Mouse (Mus musculus): Measurements from ENCODE around the gene Spag7. TPM values are rescaled to one million over a fixed set of nuclear protein-coding genes. Genes with fewer than 3 reads are reported as not detected.

Gene Spag7
- polyA plus RNA-seq, 1 experiment from 2014 or later, result 167 TPM

DNA sequence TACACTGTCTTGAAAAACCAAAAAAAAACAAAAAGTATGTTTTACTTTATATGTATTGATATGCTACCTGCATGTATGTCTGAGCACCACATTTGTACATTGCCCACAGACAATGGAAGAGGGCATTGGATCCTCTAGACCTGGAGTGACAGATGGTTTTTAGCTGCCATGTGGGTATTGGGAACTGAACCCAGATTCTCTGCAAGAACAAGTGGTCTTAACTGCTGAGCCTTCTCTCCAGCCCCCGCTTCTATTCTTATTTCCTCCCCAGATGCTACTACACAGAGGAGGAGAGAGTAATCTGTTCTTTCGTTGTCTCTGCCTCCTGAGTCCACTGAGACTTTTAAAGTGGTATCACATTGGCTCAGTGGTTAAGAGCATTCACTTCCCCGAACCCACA lies 24.3 kb upstream of the Spag7 start:
- H3K9me3 ChIP-seq (ENCODE audit: low read depth, low read length), result no peaks in the 10 kb centered on the region
- H3K9ac ChIP-seq, result no peak overlapping the region
- H3K27ac ChIP-seq (ENCODE audit: low read depth), result no peak overlapping the region
- ATAC-seq (ENCODE audit: insufficient read depth), result no peak
- no peak overlapping the region for H3K4me2 ChIP-seq
- no peaks in the 10 kb centered on the region for H3K36me3 ChIP-seq (ENCODE audit: insufficient read depth)
- no peaks in the 10 kb centered on the region for H3K27me3 ChIP-seq (ENCODE audit: insufficient read depth, low read length)
- TF ChIP-seq CTCF (IDR thresholded peaks at IDR 0.05; ENCODE audit: low read depth), result no peak
- no peak for DNase-seq
- H3K4me1 ChIP-seq (ENCODE audit: insufficient read depth), result no peaks in the 10 kb centered on the region
- no peak overlapping the region for H3K4me3 ChIP-seq (ENCODE audit: low read depth, low read length)
- 70% methylated on average over 3 of the region's 3 CpGs for WGBS

DNA sequence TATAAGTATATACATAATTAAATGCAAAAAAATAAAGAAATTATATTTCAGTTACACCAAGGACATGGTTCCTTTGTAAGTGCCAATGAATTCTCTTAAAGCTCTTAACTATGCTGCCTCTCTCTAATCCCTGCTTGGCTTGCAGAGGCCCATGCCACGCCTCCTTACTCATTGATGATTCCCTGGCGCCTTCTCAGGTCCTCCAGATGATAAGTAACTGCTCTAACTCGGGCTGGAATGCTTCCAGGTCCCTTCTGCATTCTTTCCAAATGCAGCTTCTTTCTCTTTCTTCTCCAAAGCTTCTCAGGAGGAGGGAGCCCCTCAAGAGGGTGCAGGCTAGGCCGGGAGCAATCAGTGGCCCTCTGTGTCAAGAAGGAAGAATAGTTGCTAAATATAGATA lies 20.4 kb upstream of the Spag7 start:
- 44% methylated on average over 4 of the region's 4 CpGs for WGBS
- TF ChIP-seq CTCF (IDR thresholded peaks at IDR 0.05; ENCODE audit: low read depth), result no peak

DNA sequence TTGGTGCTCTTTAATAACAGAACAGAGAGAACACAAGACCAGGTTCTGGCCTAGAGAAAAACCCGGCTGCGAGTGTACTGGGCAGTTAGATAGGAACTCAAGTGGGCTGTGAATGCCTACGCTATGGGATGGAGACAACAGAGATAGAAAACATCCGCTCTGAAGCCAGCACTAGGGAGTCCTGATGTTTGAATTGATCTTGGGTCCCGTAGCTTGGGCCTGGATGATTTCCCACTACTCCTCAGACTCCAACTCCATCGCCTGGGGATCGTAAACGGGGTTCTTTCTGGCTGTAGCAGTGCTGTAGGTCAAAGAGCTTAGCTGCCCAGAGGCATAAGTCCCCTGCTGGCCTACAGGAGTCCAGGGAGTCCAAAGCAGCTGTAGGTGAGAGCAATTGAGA lies 19.2 kb upstream of the Spag7 start:
- peak overlapping the region; percentile 80 for H3K4me2 ChIP-seq
- 11% methylated on average over 8 of the region's 8 CpGs for WGBS
- 0 out of 2 replicates have a peak, but pooled peaks have one; percentile 20 for ATAC-seq (ENCODE audit: insufficient read depth)
- peak overlapping the region; percentile 82 for H3K9ac ChIP-seq
- peak overlapping the region; percentile 87 for H3K4me3 ChIP-seq (ENCODE audit: low read depth, low read length)
- peak; percentile 28 for DNase-seq
- peak overlapping the region; percentile 88 for H3K27ac ChIP-seq (ENCODE audit: low read depth)
- H3K27me3 ChIP-seq (ENCODE audit: insufficient read depth, low read length), result no peaks in the 10 kb centered on the region
- no peaks in the 10 kb centered on the region for H3K9me3 ChIP-seq (ENCODE audit: low read depth, low read length)
- TF ChIP-seq CTCF (IDR thresholded peaks at IDR 0.05; ENCODE audit: low read depth), result no peak
- peaks cover 28% of the 10 kb centered on the region for H3K36me3 ChIP-seq (ENCODE audit: insufficient read depth)
- H3K4me1 ChIP-seq (ENCODE audit: insufficient read depth), result no peaks in the 10 kb centered on the region

More for the DNA sequence above, 20.4 kb upstream of the Spag7 start:
- no peak overlapping the region for H3K4me2 ChIP-seq
- H3K27ac ChIP-seq (ENCODE audit: low read depth), result no peak overlapping the region
- no peak overlapping the region for H3K4me3 ChIP-seq (ENCODE audit: low read depth, low read length)
- no peak for ATAC-seq (ENCODE audit: insufficient read depth)
- H3K27me3 ChIP-seq (ENCODE audit: insufficient read depth, low read length), result no peaks in the 10 kb centered on the region
- no peaks in the 10 kb centered on the region for H3K4me1 ChIP-seq (ENCODE audit: insufficient read depth)
- H3K36me3 ChIP-seq (ENCODE audit: insufficient read depth), result peaks cover 15% of the 10 kb centered on the region
- H3K9ac ChIP-seq, result no peak overlapping the region
- H3K9me3 ChIP-seq (ENCODE audit: low read depth, low read length), result no peaks in the 10 kb centered on the region
- peak; percentile 57 for DNase-seq

- peak; percentile 57 for TF ChIP-seq CTCF (IDR thresholded peaks at IDR 0.05; ENCODE audit: low read depth)
- peak within 1 kb of the TSS; percentile 87 for H3K4me3 ChIP-seq (ENCODE audit: low read depth, low read length)
- under 1% methylated on average over 53 of the region's 55 CpGs for WGBS
These were observed 18.5 kb upstream of the Spag7 start, which contains the start of gene Camta2 for GRCm38 (mm10) chr11:70687601-70688199. Gene Camta2, minus strand, starts transcription at chr11:70688105.

GRCm38 (mm10) chr11:70686901-70687566 lies 17.8 kb upstream of the Spag7 start:
- Histone ChIP-seq H3K27me3 (ENCODE audit: insufficient read depth, low read length) (no peaks in the 10 kb centered on the region), H3K4me3 (ENCODE audit: low read depth, low read length) (peak overlapping the region; percentile 87), H3K4me1 (ENCODE audit: insufficient read depth) (no peaks in the 10 kb centered on the region), H3K36me3 (ENCODE audit: insufficient read depth) (peaks cover 41% of the 10 kb centered on the region), H3K9ac (peak overlapping the region; percentile 82), H3K4me2 (peak overlapping the region; percentile 80), H3K9me3 (ENCODE audit: low read depth, low read length) (no peaks in the 10 kb centered on the region), H3K27ac (ENCODE audit: low read depth) (peak overlapping the region; percentile 88)
- WGBS, result 2% methylated on average over 16 of the region's 16 CpGs
- no peak for TF ChIP-seq CTCF (IDR thresholded peaks at IDR 0.05; ENCODE audit: low read depth)
- ATAC-seq (ENCODE audit: insufficient read depth), result peak; percentile 65
- peak; percentile 45 for DNase-seq

More at GRCm38 (mm10) chr11:70687601-70688199, 18.5 kb upstream of the Spag7 start, which contains the start of gene Camta2:
- H3K27me3 ChIP-seq (ENCODE audit: insufficient read depth, low read length), result no peaks in the 10 kb centered on the region
- no peaks in the 10 kb centered on the region for H3K4me1 ChIP-seq (ENCODE audit: insufficient read depth)
- ATAC-seq (ENCODE audit: insufficient read depth) (peak; percentile 89), DNase-seq (peak; percentile 92)
- peak within 1 kb of the TSS; percentile 88 for H3K27ac ChIP-seq (ENCODE audit: low read depth)
- H3K36me3 ChIP-seq (ENCODE audit: insufficient read depth), result peaks cover 34% of the 10 kb centered on the region
- no peaks in the 10 kb centered on the region for H3K9me3 ChIP-seq (ENCODE audit: low read depth, low read length)
- peak within 1 kb of the TSS; percentile 80 for H3K4me2 ChIP-seq
- peak within 1 kb of the TSS; percentile 82 for H3K9ac ChIP-seq

DNA sequence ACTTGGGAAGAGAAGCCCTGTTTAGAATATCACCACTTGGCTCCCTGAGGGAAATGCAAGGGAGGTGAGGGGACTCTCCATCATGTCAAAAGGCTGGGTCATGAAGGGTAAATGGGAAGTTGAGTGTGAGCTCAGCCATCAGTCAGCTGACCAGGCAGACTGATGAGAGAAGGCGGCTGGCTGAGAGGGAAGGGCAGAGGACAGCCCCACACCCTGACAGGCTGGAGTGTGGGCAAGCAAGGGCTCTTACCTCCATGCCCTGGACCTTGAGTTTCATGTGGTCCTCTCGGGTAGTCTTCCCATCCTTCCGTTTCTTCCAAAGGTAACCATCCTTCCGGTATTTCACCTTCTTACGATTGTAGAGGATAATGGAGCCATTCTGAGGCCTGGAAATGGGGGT lies 14.4 kb upstream of the Spag7 start:
- H3K9me3 ChIP-seq (ENCODE audit: low read depth, low read length), result no peaks in the 10 kb centered on the region
- no peak overlapping the region for H3K4me2 ChIP-seq
- peaks cover 70% of the 10 kb centered on the region for H3K36me3 ChIP-seq (ENCODE audit: insufficient read depth)
- no peak overlapping the region for H3K9ac ChIP-seq
- H3K27ac ChIP-seq (ENCODE audit: low read depth), result no peak overlapping the region
- WGBS, result 84% methylated on average over 5 of the region's 5 CpGs
- H3K4me3 ChIP-seq (ENCODE audit: low read depth, low read length), result no peak overlapping the region
- DNase-seq (no peak), ATAC-seq (ENCODE audit: insufficient read depth) (no peak)
- H3K4me1 ChIP-seq (ENCODE audit: insufficient read depth), result no peaks in the 10 kb centered on the region
- TF ChIP-seq CTCF (IDR thresholded peaks at IDR 0.05; ENCODE audit: low read depth), result no peak
- H3K27me3 ChIP-seq (ENCODE audit: insufficient read depth, low read length), result no peaks in the 10 kb centered on the region

DNA sequence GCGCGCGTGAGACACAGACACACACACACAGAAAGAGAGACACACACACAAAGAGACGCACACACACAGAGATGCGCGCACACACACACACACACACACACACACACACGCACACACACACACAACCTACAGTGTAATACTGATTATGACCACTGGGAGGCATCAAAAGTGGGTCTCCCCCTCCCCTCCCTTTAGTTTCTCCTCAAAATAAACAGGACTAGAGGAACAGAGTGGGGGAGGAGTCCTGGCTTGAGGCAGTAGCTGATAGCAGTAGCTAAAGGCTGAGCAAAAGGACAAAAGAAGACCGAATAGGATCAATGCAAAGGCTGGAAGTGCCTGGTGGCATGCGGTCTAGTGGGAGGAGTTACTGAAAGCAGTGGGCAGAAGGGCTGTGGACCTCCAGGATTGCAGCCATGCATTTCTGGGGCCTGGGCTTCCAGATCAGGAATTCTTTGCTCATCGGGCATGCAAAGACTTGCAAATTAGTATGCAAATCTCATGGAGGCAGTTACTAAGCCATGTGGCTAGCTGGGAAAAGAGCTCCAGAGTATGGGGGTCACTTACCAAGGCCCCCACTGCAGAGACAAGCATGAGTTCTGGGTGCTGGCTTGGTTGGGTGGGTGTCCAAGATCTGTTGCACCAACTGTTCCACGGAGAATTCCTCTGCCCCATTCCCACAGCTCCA lies 12.8 kb upstream of the Spag7 start:
- H3K4me2 ChIP-seq, result no peak overlapping the region
- no peaks in the 10 kb centered on the region for H3K4me1 ChIP-seq (ENCODE audit: insufficient read depth)
- peak overlapping the region; percentile 54; the same call in 1 of the 2 replicates for H3K27ac ChIP-seq (ENCODE audit: low read depth)
- ATAC-seq (ENCODE audit: insufficient read depth), result peak; percentile 74
- WGBS, result 28% methylated on average over 11 of the region's 11 CpGs
- H3K4me3 ChIP-seq (ENCODE audit: low read depth, low read length), result 0 out of 2 replicates have a peak overlapping the region, but pooled peaks have one; percentile 2
- H3K9ac ChIP-seq, result no peak overlapping the region
- H3K36me3 ChIP-seq (ENCODE audit: insufficient read depth), result peaks cover 76% of the 10 kb centered on the region
- H3K27me3 ChIP-seq (ENCODE audit: insufficient read depth, low read length), result no peaks in the 10 kb centered on the region
- H3K9me3 ChIP-seq (ENCODE audit: low read depth, low read length), result no peaks in the 10 kb centered on the region
- peak; percentile 86 for TF ChIP-seq CTCF (IDR thresholded peaks at IDR 0.05; ENCODE audit: low read depth)
- peak; percentile 85 for DNase-seq
